Mouse (Mus musculus) cerebellum, adult 18-20 months (tissue): ENCODE data around the gene Sval1.

Experiments
- DNase-seq, 2 experiments: peaks; one replicate each; pipeline ENCODE4 v3.0.0; 2021

Sval1 gene

GRCm38 (mm10) chr6:41951330-41951729 is at the start of gene Sval1:
TSS of gene Sval1 (plus strand) at chr6:41951630.
- DNase-seq, result no peak

- DNase-seq, result no peak
Observed at GRCm38 (mm10) chr6:41911625-41912024, 39.8 kb upstream of the Sval1 start.

- DNase-seq, result no peak
Observed at GRCm38 (mm10) chr6:41914883-41915282, 36.5 kb upstream of the Sval1 start.

DNA sequence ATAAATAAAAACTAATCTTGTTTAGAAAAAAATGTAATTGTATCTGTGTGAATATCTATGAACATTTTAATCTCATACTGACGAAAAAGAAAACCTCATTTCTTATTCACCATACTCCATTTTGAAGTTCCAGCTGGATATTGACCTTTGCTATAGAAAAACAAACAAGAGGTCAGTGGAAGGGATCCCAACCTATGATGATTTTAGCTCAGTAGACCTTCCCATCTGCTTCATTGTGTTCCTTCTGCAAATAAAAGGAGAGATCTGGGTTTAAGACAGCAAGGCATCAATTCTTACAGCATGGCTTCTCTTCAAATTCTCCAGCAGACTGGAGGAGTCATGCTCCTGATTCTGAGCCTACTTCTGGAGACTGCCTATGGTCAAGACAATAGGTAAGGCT is 16.4 kb downstream of the Sval1 start, which contains the start of gene Sval3:
Gene Sval3 (plus strand): TSS at position 301 of the 400 bp plus-strand sequence.
- no peak for DNase-seq
